Mouse (Mus musculus) intestine, postnatal 0 days (tissue): ENCODE data around the gene Meox1. TPM values are rescaled to one million over a fixed set of nuclear protein-coding genes. Genes with fewer than 3 reads are reported as not detected.

Experiments
- ATAC-seq: fragments of 200-750 bp; cut with Nextera tagmentation; 2 replicates; pipeline ENCODE4 v1.8.0; 2017; ENCODE audit warnings: mild to moderate bottlenecking, moderate TSS enrichment, moderate library complexity
- H3K27ac ChIP-seq: fragments of 300-500 bp; sonication (generic); 2 replicates; pipeline ENCODE4 v1.5.1; 2014; ENCODE audit warnings: mild to moderate bottlenecking, low read depth, low read length, moderate library complexity
- H3K27me3 ChIP-seq: fragments of 300-500 bp; sonication (generic); replicated peaks from 2 replicates; pipeline ENCODE4 v1.6.1; 2014; ENCODE audit warnings: low read length, mixed read lengths; ENCODE audit not compliant: control insufficient read depth, insufficient read depth
- H3K36me3 ChIP-seq: fragments of 300-500 bp; sonication (generic); 2 replicates; pipeline ENCODE4 v1.6.1; 2014; ENCODE audit warnings: mild to moderate bottlenecking, moderate library complexity; ENCODE audit not compliant: control insufficient read depth, insufficient read depth
- H3K4me1 ChIP-seq: fragments of 300-500 bp; sonication (generic); replicated peaks from 2 replicates; pipeline ENCODE4 v1.6.1; 2014; ENCODE audit warnings: antibody characterized with exemption, low read length, mixed read lengths; ENCODE audit not compliant: control insufficient read depth, insufficient read depth
- H3K4me2 ChIP-seq: fragments of 300-500 bp; sonication (generic); replicated peaks from 2 replicates; pipeline ENCODE4 v1.6.1; 2014; ENCODE audit warnings: low read depth, mild to moderate bottlenecking, moderate library complexity
- H3K4me3 ChIP-seq: fragments of 300-500 bp; sonication (generic); 2 replicates; pipeline ENCODE4 v1.5.1; 2014; ENCODE audit warnings: low read depth, low read length
- H3K9ac ChIP-seq: fragments of 300-500 bp; sonication (generic); 2 replicates; pipeline ENCODE4 v1.6.1; 2014; ENCODE audit warnings: mild to moderate bottlenecking, low read depth, low read length
- H3K9me3 ChIP-seq: fragments of 300-500 bp; sonication (generic); 2 replicates; pipeline ENCODE4 v1.6.1; 2016; ENCODE audit warnings: mixed run types; ENCODE audit not compliant: control insufficient read depth
- CTCF ChIP-seq: sonication (generic); IDR thresholded peaks from 2 replicates; pipeline ENCODE4 v1.5.1; 2016; ENCODE audit warnings: low read depth, mild to moderate bottlenecking, control low read depth, antibody characterized with exemption, moderate library complexity
- WGBS: fragments of 180-500 bp; shearing (Covaris S2); extraction: QIAGEN DNeasy Blood & Tissue Kit; methylation state at CpG from one replicate; pipeline ENCODE4 v1.1.7; 2014; 5-methylcytosine and 5-hydroxymethylcytosine counted together
- polyA plus RNA-seq: library from polyadenylated mRNA; unstranded; fragments of >200 nt; fragmentation: Nextera tagmentation; extraction: Ambion mirVana; gene quantifications from 2 replicates; pipeline ENCODE4 v1.2.1, GENCODE M21; 2015

The Meox1 gene
- polyA plus RNA-seq, 1 experiment from 2014 or later: 3.8 TPM

DNA sequence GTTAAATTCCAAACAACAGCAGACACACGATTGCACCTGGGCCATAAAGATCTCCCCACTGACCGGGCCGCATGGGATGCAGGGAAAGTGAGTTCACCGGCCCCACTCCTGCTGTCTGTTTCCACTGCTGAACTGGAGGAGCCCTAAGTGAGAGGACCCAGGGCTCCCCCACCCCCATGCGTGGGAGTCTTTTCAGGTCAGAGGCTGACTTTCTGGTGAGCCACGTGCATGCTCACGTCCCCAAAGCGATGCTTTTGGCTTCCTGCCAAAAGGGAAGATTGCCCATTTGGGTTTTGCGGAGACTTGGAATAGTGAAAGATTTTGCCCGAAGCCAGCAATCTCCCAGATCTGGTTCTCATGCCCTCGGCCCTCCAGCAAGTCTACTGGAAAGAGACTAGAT is 2.7 kb downstream of the Meox1 start:
- 10% methylated on average over 11 of the region's 11 CpGs for WGBS
- no peak overlapping the region for H3K4me3 ChIP-seq
- H3K9me3 ChIP-seq: no peaks in the 10 kb centered on the region
- peaks cover 21% of the 10 kb centered on the region for H3K27me3 ChIP-seq
- H3K27ac ChIP-seq: no peak overlapping the region
- H3K36me3 ChIP-seq: no peaks in the 10 kb centered on the region
- H3K4me2 ChIP-seq: peak overlapping the region; percentile 4; the same call in 1 of the 2 replicates
- H3K9ac ChIP-seq: no peak overlapping the region
- H3K4me1 ChIP-seq: 0 out of 2 replicates have a peak, but pooled peaks cover 4% of the 10 kb centered on the region
- TF ChIP-seq CTCF: no peak
- no peak for ATAC-seq

DNA sequence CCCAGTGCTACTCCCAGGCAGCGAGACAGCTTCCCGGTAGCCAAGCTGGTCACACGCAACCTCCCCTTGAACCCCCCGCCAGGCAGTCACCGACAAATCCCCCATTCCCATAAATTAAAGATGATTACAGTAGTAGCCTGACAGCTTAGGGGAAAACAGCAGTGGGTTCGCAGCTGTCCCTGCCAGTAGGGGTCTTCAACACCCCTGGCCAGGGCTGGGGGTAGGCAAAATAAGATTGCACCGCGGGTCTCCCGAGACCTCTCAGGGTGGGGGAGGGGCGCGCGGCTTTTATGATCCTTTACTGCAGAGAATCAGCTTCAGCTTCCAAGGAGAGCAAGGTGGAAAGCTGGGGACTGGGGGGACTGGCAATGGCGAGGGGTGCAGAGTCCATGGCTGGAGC is 4.4 kb downstream of the Meox1 start:
- Histone ChIP-seq H3K27ac (no peak overlapping the region), H3K9me3 (no peaks in the 10 kb centered on the region), H3K4me1 (0 out of 2 replicates have a peak, but pooled peaks cover 4% of the 10 kb centered on the region), H3K9ac (peak overlapping the region; percentile 1; the same call in 1 of the 2 replicates), H3K4me3 (no peak overlapping the region), H3K36me3 (no peaks in the 10 kb centered on the region), H3K27me3 (peaks cover 21% of the 10 kb centered on the region), H3K4me2 (no peak overlapping the region)
- no peak for ATAC-seq
- 6% methylated on average over 13 of the region's 13 CpGs for WGBS
- TF ChIP-seq CTCF: no peak

DNA sequence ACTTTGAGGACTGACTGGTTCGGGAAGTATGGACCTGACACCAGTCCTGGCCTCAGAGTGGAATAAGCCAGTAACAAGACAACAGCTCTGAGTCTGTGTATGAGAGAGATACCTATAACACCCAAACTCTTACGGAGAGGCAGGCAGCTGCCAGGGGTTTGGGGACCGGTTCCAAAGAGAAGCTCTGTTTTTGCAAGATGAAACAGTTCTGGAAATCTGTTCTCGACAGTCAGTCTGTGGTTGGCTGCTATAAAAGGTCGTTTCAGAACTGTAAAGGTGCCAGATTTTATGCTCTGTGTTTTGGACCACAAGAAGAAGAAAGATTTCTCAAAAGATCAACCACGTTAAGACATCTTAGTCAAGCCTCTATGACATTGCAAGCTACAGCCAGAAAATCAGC is 5.4 kb downstream of the Meox1 start:
- ATAC-seq: no peak

DNA sequence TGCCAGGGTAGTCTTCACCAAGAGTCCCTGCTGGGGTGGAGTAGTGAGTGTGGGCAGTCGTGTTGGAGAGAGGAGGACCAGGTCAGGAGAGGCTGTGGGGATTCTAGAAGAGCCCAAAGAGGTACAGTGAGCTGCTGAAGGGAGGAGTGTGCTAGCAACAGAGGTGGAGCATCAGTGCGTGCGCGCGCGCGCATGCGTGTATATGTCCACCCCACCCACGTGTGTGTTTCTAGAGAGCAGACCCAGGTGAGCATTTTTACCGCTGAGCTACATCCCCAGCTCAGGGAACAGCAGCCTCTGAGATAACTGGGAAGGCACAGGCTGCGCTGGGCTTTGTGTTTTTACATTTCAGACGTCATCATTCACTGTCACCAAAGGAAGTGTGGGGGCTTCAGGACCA is 7.7 kb downstream of the Meox1 start:
- no peak for ATAC-seq
- Histone ChIP-seq H3K4me2 (no peak overlapping the region), H3K4me1 (peaks cover 7% of the 10 kb centered on the region; the same call in 1 of the 2 replicates), H3K27me3 (peaks cover 21% of the 10 kb centered on the region), H3K27ac (no peak overlapping the region; the same call in 1 of the 2 replicates), H3K9ac (no peak overlapping the region), H3K9me3 (no peaks in the 10 kb centered on the region), H3K4me3 (no peak overlapping the region), H3K36me3 (no peaks in the 10 kb centered on the region)
- 74% methylated on average over 12 of the region's 12 CpGs for WGBS
- TF ChIP-seq CTCF: no peak

More for the DNA sequence above, 5.4 kb downstream of the Meox1 start:
- H3K27me3 ChIP-seq: peaks cover 21% of the 10 kb centered on the region
- no peak overlapping the region for H3K27ac ChIP-seq
- H3K9me3 ChIP-seq: no peaks in the 10 kb centered on the region
- H3K36me3 ChIP-seq: no peaks in the 10 kb centered on the region
- no peak overlapping the region for H3K4me2 ChIP-seq
- 56% methylated on average over 6 of the region's 6 CpGs for WGBS
- TF ChIP-seq CTCF: no peak
- 0 out of 2 replicates have a peak, but pooled peaks cover 4% of the 10 kb centered on the region for H3K4me1 ChIP-seq
- H3K4me3 ChIP-seq: no peak overlapping the region
- H3K9ac ChIP-seq: no peak overlapping the region

DNA sequence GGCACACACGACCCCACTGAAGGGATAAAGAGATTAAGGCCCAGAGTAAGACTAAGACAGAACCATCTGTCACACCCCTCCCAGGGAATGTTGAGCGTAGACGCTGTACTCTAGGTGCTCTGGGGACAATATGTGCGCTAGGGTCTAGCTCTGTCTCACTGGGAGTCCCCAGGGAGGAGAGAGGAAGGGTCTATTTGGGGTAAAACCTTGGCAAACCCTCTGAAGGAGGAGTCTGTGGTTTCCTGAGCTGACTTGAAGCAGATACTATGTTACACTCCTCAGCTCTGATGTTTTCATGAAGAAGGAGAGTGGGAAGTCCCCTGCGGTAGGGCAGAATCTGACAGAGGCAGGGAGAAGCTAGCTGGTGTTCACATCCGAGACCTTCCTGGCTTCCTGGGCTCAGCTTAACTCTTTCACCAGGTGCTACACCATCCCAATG is 8.3 kb downstream of the Meox1 start:
- no peak overlapping the region for H3K9ac ChIP-seq
- TF ChIP-seq CTCF: no peak
- no peak overlapping the region for H3K4me2 ChIP-seq
- no peak for ATAC-seq
- no peaks in the 10 kb centered on the region for H3K36me3 ChIP-seq
- H3K4me3 ChIP-seq: no peak overlapping the region
- peaks cover 17% of the 10 kb centered on the region for H3K27me3 ChIP-seq
- H3K4me1 ChIP-seq: peaks cover 4% of the 10 kb centered on the region; the same call in 1 of the 2 replicates
- no peak overlapping the region; the same call in 1 of the 2 replicates for H3K27ac ChIP-seq
- H3K9me3 ChIP-seq: no peaks in the 10 kb centered on the region
- WGBS: 52% methylated on average over 6 of the region's 6 CpGs

DNA sequence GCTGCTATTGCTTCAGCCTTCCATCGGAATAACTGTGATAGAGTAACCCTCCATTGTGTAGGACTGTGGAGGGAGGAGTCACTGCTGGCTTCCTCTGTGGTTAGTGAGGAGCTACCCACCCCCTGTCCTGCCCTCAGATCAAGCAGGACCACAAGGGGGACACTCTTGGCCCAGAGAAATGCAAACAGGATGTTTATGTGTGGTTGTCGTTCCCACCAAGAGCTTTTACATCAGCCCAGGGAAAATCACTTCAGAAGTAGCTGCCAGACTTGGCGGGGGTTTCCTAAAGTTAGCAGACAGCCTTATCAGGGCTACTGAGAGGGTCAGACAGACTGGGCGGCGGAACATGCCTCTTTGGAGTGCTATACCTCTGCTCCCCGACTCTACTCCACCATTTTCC is 8.9 kb downstream of the Meox1 start:
- no peak overlapping the region for H3K27ac ChIP-seq
- 29% methylated on average over 6 of the region's 6 CpGs for WGBS
- H3K9ac ChIP-seq: no peak overlapping the region
- H3K36me3 ChIP-seq: no peaks in the 10 kb centered on the region
- ATAC-seq: no peak
- H3K27me3 ChIP-seq: peaks cover 17% of the 10 kb centered on the region; the same call in 1 of the 2 replicates
- peaks cover 4% of the 10 kb centered on the region; the same call in 1 of the 2 replicates for H3K4me1 ChIP-seq
- H3K9me3 ChIP-seq: no peaks in the 10 kb centered on the region
- H3K4me3 ChIP-seq: no peak overlapping the region
- TF ChIP-seq CTCF: peak; percentile 59
- H3K4me2 ChIP-seq: no peak overlapping the region

DNA sequence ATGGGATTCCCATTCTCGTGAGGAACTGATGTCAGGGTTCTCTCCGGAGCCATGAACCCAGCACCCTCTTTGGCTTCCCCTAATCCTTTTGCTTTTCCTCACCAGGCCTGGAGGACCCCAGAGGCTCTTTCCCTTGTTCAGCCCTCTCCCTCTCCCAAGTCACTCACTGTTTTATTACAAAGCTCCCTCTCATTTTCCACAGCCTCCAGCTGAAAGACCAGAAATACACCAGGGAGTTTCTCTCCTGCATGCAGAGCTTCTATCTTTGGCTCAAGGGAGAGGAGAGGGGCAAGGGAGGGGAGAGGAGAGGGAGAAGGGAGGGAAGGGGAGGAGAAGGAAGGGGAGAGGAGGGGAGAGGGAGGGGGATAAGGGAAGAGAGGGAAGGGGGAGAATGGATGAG is 10.3 kb downstream of the Meox1 start:
- Histone ChIP-seq H3K4me2 (no peak overlapping the region), H3K9me3 (no peaks in the 10 kb centered on the region), H3K27ac (no peak overlapping the region), H3K27me3 (peaks cover 17% of the 10 kb centered on the region), H3K36me3 (no peaks in the 10 kb centered on the region), H3K9ac (no peak overlapping the region), H3K4me1 (peaks cover 4% of the 10 kb centered on the region; the same call in 1 of the 2 replicates), H3K4me3 (no peak overlapping the region)
- TF ChIP-seq CTCF: no peak
- no peak for ATAC-seq
- WGBS: 77% methylated on average over 2 of the region's 2 CpGs
